Mouse (Mus musculus): ENCODE measurements around the gene Adrb1. TPM values are rescaled to one million over a fixed set of nuclear protein-coding genes. Genes with fewer than 3 reads are reported as not detected.

Adrb1 gene
- polyA plus RNA-seq (2012; rRNA removed) = 2.0 and 3.0 TPM in 2 replicates

- peak; percentile 84 for DNase-seq (ENCODE audit: low read depth)
- no peak for TF ChIP-seq POLR2A (IDR thresholded peaks at IDR 0.05; ENCODE audit: borderline replicate concordance, extremely low read depth, insufficient read depth, insufficient read length, poor library complexity, severe bottlenecking)
- TF ChIP-seq CTCF (IDR thresholded peaks at IDR 0.05; ENCODE audit: borderline replicate concordance, extremely low read depth, insufficient read depth, insufficient read length) = peak; percentile 4; the same call in 1 of the 2 replicates
These were observed at the start of gene Adrb1 for GRCm38 (mm10) chr19:56721387-56722211. Gene Adrb1, plus strand, starts transcription at chr19:56722199.

- no peak for DNase-seq (ENCODE audit: low read depth)
- no peak for TF ChIP-seq POLR2A (IDR thresholded peaks at IDR 0.05; ENCODE audit: borderline replicate concordance, extremely low read depth, insufficient read depth, insufficient read length, poor library complexity, severe bottlenecking)
These were observed 46.3 kb upstream of the Adrb1 start for GRCm38 (mm10) chr19:56675690-56676089.

DNA sequence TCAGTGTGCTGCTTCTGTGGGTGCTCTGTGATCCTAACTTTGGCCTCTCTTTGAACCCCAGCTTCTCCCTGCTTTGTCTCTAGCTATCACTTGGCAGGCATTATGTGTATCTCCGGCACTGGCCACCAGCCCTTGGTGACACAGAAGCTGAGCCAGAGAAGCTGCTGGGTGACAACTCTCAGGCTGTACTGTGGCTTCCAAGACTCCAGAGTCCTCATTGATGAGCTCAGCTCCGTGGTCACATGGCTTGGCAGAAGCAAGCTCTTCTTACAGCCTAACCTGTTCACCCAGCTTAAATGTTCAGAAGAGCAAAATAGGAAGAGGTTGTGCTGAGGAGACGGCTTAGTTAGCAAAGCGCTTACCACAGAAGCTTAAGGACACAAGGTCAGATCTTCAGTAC lies 45.5 kb upstream of the Adrb1 start:
- no peak for DNase-seq (ENCODE audit: low read depth)
- TF ChIP-seq POLR2A (IDR thresholded peaks at IDR 0.05; ENCODE audit: borderline replicate concordance, extremely low read depth, insufficient read depth, insufficient read length, poor library complexity, severe bottlenecking) = no peak
- no peak for TF ChIP-seq CTCF (IDR thresholded peaks at IDR 0.05; ENCODE audit: borderline replicate concordance, extremely low read depth, insufficient read depth, insufficient read length)

DNA sequence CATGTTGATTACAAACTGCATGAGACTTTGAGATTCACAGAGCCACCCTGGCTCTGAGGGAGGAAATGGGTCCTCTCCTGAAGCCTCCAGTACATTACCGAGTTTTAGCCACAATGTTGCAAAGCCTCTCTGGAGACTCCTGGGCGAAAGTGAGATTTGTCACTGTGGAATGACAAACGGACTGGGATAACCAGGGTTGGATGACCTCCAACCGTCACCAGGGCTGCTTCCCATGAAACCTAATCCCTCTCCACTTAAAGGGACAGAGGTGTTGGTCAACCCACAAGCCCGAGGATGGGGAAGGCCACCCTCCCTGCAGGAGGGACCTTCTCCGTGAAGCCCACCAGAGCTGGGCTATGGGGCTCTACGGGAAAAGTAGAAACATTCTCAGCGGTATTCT lies 44.4 kb upstream of the Adrb1 start:
- TF ChIP-seq POLR2A (IDR thresholded peaks at IDR 0.05; ENCODE audit: borderline replicate concordance, extremely low read depth, insufficient read depth, insufficient read length, poor library complexity, severe bottlenecking) = no peak
- no peak for TF ChIP-seq CTCF (IDR thresholded peaks at IDR 0.05; ENCODE audit: borderline replicate concordance, extremely low read depth, insufficient read depth, insufficient read length)
- DNase-seq (ENCODE audit: low read depth) = no peak

DNA sequence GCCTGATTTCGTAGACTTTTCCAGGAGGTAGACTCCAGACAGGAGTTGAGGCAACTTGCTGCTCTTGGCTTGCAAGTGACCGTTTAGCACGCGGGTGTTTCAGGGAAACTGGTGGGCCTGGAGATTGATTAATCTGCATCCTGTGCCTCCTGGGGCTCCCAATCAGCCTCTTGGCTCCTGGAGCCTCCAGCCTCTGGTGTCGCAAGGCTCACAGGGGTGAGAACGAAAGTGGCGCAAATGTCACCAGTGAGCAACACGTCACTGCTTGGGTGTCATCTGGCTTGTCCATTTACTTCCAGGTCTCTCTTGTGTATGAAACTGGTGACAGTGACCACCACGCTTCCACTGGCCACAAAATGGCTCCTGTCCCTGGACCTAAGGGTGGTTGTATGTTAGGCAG lies 43.5 kb upstream of the Adrb1 start:
- TF ChIP-seq POLR2A (IDR thresholded peaks at IDR 0.05; ENCODE audit: borderline replicate concordance, extremely low read depth, insufficient read depth, insufficient read length, poor library complexity, severe bottlenecking) (no peak), CTCF (IDR thresholded peaks at IDR 0.05; ENCODE audit: borderline replicate concordance, extremely low read depth, insufficient read depth, insufficient read length) (no peak)
- DNase-seq (ENCODE audit: low read depth) = no peak

- TF ChIP-seq CTCF (IDR thresholded peaks at IDR 0.05; ENCODE audit: borderline replicate concordance, extremely low read depth, insufficient read depth, insufficient read length) (no peak), POLR2A (IDR thresholded peaks at IDR 0.05; ENCODE audit: borderline replicate concordance, extremely low read depth, insufficient read depth, insufficient read length, poor library complexity, severe bottlenecking) (no peak)
- no peak for DNase-seq (ENCODE audit: low read depth)
These were observed 42.6 kb upstream of the Adrb1 start for GRCm38 (mm10) chr19:56679213-56679965.

DNA sequence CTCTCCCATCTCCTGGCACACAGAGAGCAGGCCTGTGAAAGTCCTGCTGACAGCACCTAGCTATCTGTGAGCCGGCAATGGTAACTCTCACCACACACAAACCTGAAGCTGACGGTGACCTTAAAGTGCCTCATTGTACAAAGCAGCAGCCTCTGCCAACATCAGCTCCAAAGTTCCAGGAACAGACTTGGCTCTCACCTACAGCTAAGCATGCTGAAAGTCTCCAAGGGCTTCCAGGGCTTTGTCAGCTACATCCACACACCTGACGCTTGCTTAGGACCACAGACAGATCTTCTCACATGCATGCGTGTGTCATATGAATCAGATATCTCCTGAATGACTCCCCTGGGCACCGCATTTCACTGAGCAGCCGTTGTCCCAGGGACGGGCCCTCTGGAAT lies 42.0 kb upstream of the Adrb1 start:
- no peak for DNase-seq (ENCODE audit: low read depth)
- TF ChIP-seq CTCF (IDR thresholded peaks at IDR 0.05; ENCODE audit: borderline replicate concordance, extremely low read depth, insufficient read depth, insufficient read length) (no peak), POLR2A (IDR thresholded peaks at IDR 0.05; ENCODE audit: borderline replicate concordance, extremely low read depth, insufficient read depth, insufficient read length, poor library complexity, severe bottlenecking) (no peak)

DNA sequence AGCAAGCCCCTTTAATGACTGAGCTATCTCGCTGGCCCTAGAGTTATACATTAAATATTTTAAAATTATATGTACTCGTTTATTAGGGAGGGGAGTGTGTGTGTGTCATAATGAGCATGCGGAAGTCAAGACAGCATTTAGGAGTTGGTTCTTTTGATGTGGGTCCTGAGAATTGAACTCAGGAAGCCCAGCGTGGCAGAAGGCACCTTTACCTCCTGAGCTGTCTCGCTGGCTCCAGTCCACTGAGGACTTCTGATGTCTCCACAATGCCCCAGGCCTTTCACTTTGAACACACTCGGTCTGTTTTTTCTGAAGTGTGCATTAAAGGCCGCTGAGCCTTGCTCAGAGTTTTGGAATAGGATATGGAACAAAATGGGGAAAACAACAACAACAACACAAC lies 39.7 kb upstream of the Adrb1 start:
- no peak for DNase-seq (ENCODE audit: low read depth)
- TF ChIP-seq POLR2A (IDR thresholded peaks at IDR 0.05; ENCODE audit: borderline replicate concordance, extremely low read depth, insufficient read depth, insufficient read length, poor library complexity, severe bottlenecking) (no peak), CTCF (IDR thresholded peaks at IDR 0.05; ENCODE audit: borderline replicate concordance, extremely low read depth, insufficient read depth, insufficient read length) (no peak)

DNA sequence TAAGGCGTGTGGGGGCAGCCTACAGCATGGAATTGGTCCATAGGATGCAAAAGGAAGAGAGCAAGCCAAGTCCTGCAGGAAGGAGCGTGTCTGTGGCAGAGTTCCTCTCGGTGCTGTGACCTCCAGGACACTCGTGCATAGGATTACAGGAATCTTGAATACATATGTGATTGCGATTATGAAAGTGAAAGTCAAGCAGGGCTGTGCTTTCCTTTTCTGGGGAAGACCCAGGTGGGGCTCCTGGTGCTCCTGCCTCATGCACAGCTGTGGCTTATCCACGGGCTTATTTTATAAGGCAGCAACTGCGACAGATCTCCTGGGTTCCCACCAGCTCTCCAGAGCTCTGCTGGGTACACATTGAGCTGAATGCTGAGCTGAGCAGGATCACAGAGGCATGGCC lies 39.2 kb upstream of the Adrb1 start:
- no peak for DNase-seq (ENCODE audit: low read depth)

DNA sequence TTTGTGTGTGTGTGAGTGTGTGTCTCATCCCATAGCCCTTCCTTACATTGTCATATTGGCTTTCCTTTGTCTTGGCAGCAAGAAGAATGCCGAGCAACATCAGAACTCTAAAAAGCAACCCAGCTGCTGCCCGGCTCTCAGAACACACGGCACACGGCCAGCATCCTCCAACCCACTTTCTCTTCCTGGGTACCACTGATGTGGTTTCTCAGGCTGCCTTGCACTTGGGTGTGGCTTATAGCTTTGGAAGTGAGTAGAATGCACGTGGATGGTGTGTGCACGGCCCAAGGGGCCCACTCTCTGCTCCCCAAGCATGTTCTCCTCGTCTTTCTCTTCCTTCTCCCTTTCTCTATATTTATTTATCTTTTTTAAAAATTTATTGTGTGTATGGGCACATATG lies 36.5 kb upstream of the Adrb1 start:
- TF ChIP-seq CTCF (IDR thresholded peaks at IDR 0.05; ENCODE audit: borderline replicate concordance, extremely low read depth, insufficient read depth, insufficient read length) (no peak), POLR2A (IDR thresholded peaks at IDR 0.05; ENCODE audit: borderline replicate concordance, extremely low read depth, insufficient read depth, insufficient read length, poor library complexity, severe bottlenecking) (no peak)

More for the DNA sequence above, 39.2 kb upstream of the Adrb1 start:
- TF ChIP-seq POLR2A (IDR thresholded peaks at IDR 0.05; ENCODE audit: borderline replicate concordance, extremely low read depth, insufficient read depth, insufficient read length, poor library complexity, severe bottlenecking) = no peak
- no peak for TF ChIP-seq CTCF (IDR thresholded peaks at IDR 0.05; ENCODE audit: borderline replicate concordance, extremely low read depth, insufficient read depth, insufficient read length)

DNA sequence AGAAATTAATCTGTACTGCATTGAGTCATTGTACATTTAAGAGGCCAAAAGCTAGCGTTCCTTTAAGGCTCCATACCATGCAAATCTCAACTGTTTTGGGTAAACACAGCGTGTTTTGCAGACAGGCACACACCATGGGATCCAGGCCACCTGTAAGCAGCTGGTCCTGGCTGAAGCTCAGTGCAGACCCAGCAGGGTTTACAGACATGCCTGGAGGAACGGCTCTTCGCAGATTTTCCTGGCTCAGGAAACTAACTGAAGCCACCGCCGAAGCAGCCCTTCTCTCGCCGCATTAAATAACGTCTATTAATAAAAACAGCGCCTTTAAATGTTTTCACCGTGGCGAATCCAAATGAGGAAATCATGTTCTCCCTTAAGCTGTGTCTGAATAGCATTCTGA lies 35.8 kb upstream of the Adrb1 start:
- TF ChIP-seq CTCF (IDR thresholded peaks at IDR 0.05; ENCODE audit: borderline replicate concordance, extremely low read depth, insufficient read depth, insufficient read length) (no peak), POLR2A (IDR thresholded peaks at IDR 0.05; ENCODE audit: borderline replicate concordance, extremely low read depth, insufficient read depth, insufficient read length, poor library complexity, severe bottlenecking) (no peak)
- peak; percentile 53 for DNase-seq (ENCODE audit: low read depth)

More for the DNA sequence above, 36.5 kb upstream of the Adrb1 start:
- DNase-seq (ENCODE audit: low read depth) = no peak

All from brain, embryonic 14.5 days (tissue).